Mouse (Mus musculus) heart, postnatal 0 days (tissue): ENCODE results near the gene Usp7.

Experiments
- CTCF ChIP-seq: IDR thresholded peaks from 2 replicates; pipeline ENCODE4 v1.5.1; 2016; ENCODE audit warnings: antibody characterized with exemption, control low read depth, low read depth
- EP300 ChIP-seq: IDR thresholded peaks from 2 replicates; pipeline ENCODE4 v1.6.1; 2016; ENCODE audit warnings: antibody characterized with exemption, low read depth

DNA sequence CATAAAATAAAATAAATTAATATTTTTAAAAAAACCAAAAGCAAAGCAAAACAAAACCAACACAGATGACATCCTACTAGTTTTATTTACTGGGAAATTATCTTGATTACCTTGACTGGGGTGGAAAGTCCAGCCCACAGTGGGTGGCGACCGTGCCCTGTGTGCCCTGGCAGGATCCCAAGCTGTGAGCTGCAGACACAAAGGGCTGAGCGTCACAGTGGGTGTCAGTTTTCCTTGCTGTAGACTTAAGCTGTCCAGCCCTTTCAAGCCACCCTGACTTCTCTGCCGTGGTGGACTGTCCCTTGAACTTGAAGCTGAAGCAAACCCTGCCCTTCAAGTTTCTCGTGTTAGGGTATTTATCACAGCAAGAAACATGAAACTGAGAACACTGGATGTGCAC, 114.1 kb downstream of the Usp7 start:
- no peak for TF ChIP-seq CTCF
- no peak for TF ChIP-seq EP300
